Mouse (Mus musculus): ENCODE measurements at regions not wholly inside any gene's neighbourhood (a gene's known extent, or its start where the extent isn't known, plus 50 kb on each side); places are given as distances from the start of the nearest gene placed in this dataset.

- in situ Hi-C loops (cut with MboI, MseI), result no loop called here
Observed at GRCm38 (mm10) chr7:74907391-74907790, 352.8 kb upstream of the Slco3a1 start.

GRCm38 (mm10) chr7:74877466-74877865, 322.9 kb upstream of the Slco3a1 start:
- in situ Hi-C loops (cut with MboI, MseI), result no loop called here

DNA sequence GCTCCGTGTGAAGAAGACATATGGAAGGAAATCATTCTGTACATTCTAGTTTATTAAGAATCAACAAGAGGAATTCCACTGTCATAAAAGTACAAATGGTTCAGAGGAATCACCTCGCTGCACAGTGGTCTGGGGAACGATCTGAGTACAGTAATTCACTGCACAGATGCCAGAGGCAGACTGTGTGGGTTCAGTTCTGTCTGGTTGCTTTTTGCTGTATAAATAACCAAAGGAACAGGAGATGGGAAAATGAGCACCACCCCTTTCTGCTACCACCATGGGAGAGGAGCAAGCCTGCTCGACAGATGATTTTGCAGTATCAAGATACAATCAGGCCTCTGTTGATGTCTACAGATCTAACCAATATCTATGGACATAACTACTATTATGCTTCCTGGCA, 322.1 kb upstream of the Slco3a1 start:
- in situ Hi-C loops (cut with MboI, MseI), result no loop called here

DNA sequence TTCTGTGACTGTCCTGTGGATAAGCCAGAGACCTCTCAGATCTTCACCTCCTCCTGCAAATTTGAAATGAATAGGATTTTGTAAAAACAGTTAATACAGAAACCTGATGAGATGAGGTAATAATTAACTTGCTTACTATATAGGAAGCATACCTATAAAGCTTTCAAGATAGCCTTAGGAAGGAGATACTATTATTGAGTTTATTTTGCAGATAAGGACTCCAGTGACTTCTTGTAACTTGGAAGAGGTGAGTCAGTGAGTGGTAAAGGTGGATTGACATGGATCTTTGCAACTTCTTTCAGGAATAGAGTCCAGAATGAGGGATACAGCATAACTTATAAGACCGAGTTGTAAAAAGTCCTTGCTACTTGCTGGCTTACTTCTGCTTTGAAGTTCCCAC, 315.7 kb upstream of the Slco3a1 start:
- in situ Hi-C loops (cut with MboI, MseI), result no loop called here

DNA sequence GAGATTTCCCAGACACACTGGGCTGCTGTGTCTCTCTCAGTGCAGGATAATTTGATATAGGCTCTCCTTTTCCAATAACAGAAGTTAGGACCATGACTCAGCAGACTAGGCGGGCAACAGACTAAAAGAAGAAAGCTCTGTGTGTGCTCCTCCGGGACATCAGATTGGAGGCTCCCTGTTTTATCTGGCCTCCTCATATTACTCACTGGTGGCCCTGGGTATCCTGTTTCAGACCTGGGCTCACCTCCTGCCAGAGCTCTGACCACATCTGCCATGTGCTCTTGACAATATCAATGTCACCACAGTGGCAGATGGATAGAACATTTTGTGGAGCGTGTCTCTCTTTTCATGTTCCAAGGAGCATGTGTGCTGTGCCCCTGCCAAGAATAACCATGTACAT, 308.1 kb upstream of the Slco3a1 start:
- in situ Hi-C loops (cut with MboI, MseI), result no loop called here

DNA sequence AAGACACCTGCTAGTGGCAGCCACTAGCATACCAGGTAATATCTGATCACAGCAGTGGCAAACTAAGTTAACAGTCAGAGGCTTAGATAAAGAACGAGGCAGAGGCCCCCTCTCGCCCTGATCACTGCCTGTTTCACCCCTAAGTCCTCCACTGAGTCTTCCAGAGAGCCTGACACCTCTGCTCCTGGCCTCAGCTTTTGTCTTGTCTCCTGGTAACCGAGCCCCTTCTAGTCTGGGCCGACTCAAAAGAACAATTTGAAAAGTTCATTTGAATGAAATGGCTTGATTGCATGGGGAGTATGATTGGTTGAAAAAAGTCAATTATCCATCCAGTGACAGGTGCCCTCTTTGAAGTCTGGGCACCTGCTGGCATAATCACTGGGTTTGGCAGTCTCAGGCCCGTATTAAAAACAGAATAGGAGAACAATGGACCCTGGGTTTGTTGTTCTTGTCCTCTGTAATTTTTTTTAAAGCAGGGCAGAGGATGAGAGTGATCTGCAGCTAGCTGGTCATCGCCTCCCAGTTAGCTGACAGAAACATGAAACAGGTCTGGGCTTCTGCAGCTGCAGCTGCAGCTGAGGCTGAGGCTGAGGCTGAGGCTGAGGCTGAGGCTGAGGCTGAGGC, 289.8 kb upstream of the Slco3a1 start:
- in situ Hi-C loops (cut with MboI, MseI), result no loop called here

DNA sequence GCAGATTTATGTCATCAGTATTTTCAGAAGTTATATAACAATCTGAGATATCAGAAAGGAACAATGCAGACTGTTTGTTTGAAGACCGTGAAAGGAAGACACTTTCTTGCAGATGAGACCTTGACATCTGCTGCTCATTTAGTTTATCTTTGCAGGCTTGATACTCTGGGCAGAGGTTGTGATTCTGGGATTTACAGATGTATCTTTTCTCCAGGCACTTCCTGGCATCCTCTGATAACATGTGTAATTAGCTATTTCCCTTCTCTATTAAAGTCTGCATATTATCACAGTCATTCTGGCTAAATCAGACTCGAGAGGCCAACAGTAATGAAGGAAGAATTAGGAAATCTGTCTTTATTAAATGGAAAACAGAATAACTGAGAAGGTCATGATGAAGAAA, 268.7 kb upstream of the Slco3a1 start:
- in situ Hi-C loops (cut with MboI, MseI), result no loop called here

- in situ Hi-C loops (cut with MboI, MseI), result no loop called here
Observed at GRCm38 (mm10) chr7:74793241-74793640, 238.7 kb upstream of the Slco3a1 start.

DNA sequence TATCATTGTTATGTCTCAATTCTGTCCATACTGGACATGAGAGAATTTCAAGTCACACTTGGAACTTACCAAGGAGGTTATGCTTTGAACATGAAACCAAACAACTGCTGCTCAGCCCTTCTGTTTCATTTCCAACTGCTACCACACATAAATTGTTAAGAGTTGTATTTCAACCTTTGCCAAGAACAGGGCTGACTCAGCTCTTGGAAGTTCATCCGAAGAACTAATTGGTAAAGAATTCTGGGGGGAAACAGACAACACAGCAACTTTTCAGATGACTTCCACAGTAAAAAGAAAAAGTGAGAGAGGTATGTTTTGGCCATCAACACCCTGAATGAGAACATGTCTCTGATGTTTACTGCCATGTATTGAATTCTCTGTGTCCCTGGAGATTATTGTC, 234.1 kb upstream of the Slco3a1 start:
- in situ Hi-C loops (cut with MboI, MseI), result no loop called here

GRCm38 (mm10) chr7:74771435-74772406, 217.1 kb upstream of the Slco3a1 start:
- in situ Hi-C loops (cut with MboI, MseI), result no loop called here

- in situ Hi-C loops (cut with MboI, MseI), result loop anchor here (10.0 kb wide), 1 partner anchor 1578 kb away; no protein-coding TSS in a partner anchor
Observed at GRCm38 (mm10) chr7:74766550-74766949, 212.0 kb upstream of the Slco3a1 start.

DNA sequence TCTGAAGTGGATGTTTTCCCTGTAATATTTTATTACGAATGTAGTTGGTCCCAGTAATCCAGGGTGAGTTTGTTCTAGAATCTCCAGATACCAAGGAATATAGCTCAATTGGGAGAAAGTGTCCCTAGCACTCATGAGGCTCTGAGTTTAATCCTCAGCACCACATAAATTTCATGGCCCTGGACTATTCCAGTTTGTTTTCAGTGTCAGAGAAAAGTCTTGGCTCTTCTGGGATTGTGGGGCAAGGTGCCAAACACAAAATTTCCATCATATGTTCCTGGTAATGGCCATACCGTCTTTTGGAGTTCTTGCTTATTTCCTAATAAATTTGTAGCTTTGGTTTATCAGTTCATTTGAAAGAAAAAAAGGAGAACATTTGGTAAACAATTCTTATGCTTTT, 202.9 kb upstream of the Slco3a1 start:
- in situ Hi-C loops (cut with MboI, MseI), result loop anchor here (10.0 kb wide), 1 partner anchor 63 kb away; no protein-coding TSS in a partner anchor

DNA sequence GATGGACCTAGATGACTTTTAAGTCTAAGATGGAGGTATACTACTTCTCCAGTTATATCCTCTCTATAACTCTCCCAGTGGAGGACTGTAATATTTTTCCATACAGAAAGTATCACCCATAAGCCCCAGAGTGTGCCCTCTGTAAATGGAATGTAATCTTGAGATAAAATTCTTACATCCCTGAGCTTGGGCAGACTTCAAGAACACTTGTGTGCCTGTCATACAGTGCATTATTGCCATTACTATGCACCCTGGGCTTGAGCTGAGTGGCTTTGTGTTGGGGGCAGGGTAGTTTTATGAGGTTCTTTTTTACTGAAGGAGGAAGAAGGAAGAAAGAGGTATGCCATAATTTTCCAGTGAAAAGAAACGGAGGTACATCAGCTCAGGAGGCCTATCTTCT, 193.1 kb upstream of the Slco3a1 start:
- in situ Hi-C loops (cut with MboI, MseI), result no loop called here

- in situ Hi-C loops (cut with MboI, MseI), result no loop called here
Observed at GRCm38 (mm10) chr7:74734941-74735340, 180.4 kb upstream of the Slco3a1 start.

GRCm38 (mm10) chr7:74726324-74726991, 171.9 kb upstream of the Slco3a1 start:
- in situ Hi-C loops (cut with MboI, MseI), result no loop called here

- in situ Hi-C loops (cut with MboI, MseI), result no loop called here
Observed at GRCm38 (mm10) chr7:74719321-74719720, 164.7 kb upstream of the Slco3a1 start.

GRCm38 (mm10) chr7:74709993-74710581, 155.5 kb upstream of the Slco3a1 start:
- in situ Hi-C loops (cut with MboI, MseI), result loop anchor here (10.0 kb wide), 1 partner anchor 175 kb away; no protein-coding TSS in a partner anchor

- in situ Hi-C loops (cut with MboI, MseI), result loop anchor here (10.0 kb wide), 1 partner anchor 174 kb away; no protein-coding TSS in a partner anchor
Observed at GRCm38 (mm10) chr7:74709006-74709405, 154.4 kb upstream of the Slco3a1 start.

DNA sequence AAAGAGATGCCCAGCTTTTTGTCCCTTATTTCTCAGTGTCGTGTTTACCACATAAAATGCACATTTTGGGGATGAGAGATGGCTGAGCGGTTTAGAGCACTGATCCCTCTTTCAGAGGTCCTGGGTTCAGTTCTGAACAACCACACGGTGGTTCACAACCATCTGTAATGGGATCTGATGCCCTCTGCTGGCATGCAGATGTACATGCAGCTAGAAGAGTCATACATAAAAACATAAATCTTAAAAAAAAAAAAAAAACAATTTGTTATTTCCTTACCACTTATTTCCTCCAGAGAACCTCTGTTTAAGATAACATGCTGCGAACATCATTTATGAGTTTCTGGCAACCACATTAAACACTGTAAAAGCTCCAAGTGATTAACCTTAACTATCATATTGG, 149.0 kb upstream of the Slco3a1 start:
- in situ Hi-C loops (cut with MboI, MseI), result loop anchor here (10.0 kb wide), 1 partner anchor 169 kb away; no protein-coding TSS in a partner anchor

- in situ Hi-C loops (cut with MboI, MseI), result loop anchor here (10.0 to 25.0 kb wide), 4 partner anchors 57 to 1111 kb away; partner anchors contain the start of gene Slco3a1
Observed at GRCm38 (mm10) chr7:74697794-74698354, 143.3 kb upstream of the Slco3a1 start.

GRCm38 (mm10) chr7:74696286-74696685, 141.7 kb upstream of the Slco3a1 start:
- in situ Hi-C loops (cut with MboI, MseI), result loop anchor here (10.0 to 25.0 kb wide), 4 partner anchors 59 to 1109 kb away; partner anchors contain the start of gene Slco3a1

All from T-helper 2 cell (primary cell).